Mouse (Mus musculus) lung, embryonic 14.5 days (tissue): ENCODE results near the gene Lrp6. TPM values are rescaled to one million over a fixed set of nuclear protein-coding genes. Genes with fewer than 3 reads are reported as not detected.

Source experiments
- ATAC-seq: fragments of 200-750 bp; cut with Nextera tagmentation; 2 replicates; pipeline ENCODE4 v1.8.0; 2017; ENCODE audit warnings: mild to moderate bottlenecking, moderate TSS enrichment, moderate library complexity; ENCODE audit not compliant: insufficient read depth
- DNase-seq: peaks from one replicate; pipeline ENCODE4 v3.0.0-alpha.2; 2015
- H3K27ac ChIP-seq: fragments of 300-500 bp; sonication (generic); 2 replicates; pipeline ENCODE4 v1.5.1; 2014; ENCODE audit warnings: low read depth, mild to moderate bottlenecking, moderate library complexity
- H3K27me3 ChIP-seq: fragments of 300-500 bp; sonication (generic); 2 replicates; pipeline ENCODE4 v1.6.1; 2014; ENCODE audit warnings: low read length, control low read depth; ENCODE audit not compliant: insufficient read depth
- H3K36me3 ChIP-seq: fragments of 300-500 bp; sonication (generic); 2 replicates; pipeline ENCODE4 v1.6.1; 2014; ENCODE audit warnings: control low read depth; ENCODE audit not compliant: insufficient read depth
- H3K4me1 ChIP-seq: fragments of 300-500 bp; sonication (generic); 2 replicates; pipeline ENCODE4 v1.6.1; 2014; ENCODE audit warnings: antibody characterized with exemption, control low read depth; ENCODE audit not compliant: insufficient read depth
- H3K4me2 ChIP-seq: fragments of 300-500 bp; sonication (generic); 2 replicates; pipeline ENCODE4 v1.6.1; 2014; ENCODE audit warnings: mild to moderate bottlenecking
- H3K4me3 ChIP-seq: fragments of 300-500 bp; sonication (generic); 2 replicates; pipeline ENCODE4 v1.5.1; 2014; ENCODE audit warnings: low read depth, low read length
- H3K9ac ChIP-seq: fragments of 300-500 bp; sonication (generic); 2 replicates; pipeline ENCODE4 v1.6.1; 2014
- H3K9me3 ChIP-seq: fragments of 300-500 bp; sonication (generic); 2 replicates; pipeline ENCODE4 v1.6.1; 2016; ENCODE audit warnings: low read depth, low read length, control low read depth
- CTCF ChIP-seq: IDR thresholded peaks from 2 replicates; pipeline ENCODE4 v1.5.1; 2016; ENCODE audit warnings: antibody characterized with exemption, low read depth
- WGBS: fragments of 180-500 bp; shearing (Covaris S2); extraction: QIAGEN DNeasy Blood & Tissue Kit; methylation state at CpG from one replicate; pipeline ENCODE4 v1.1.7; 2014; 5-methylcytosine and 5-hydroxymethylcytosine counted together
- polyA plus RNA-seq: library from polyadenylated mRNA; unstranded; fragments of >200 nt; fragmentation: Nextera tagmentation; extraction: Ambion mirVana; gene quantifications from 2 replicates; pipeline ENCODE4 v1.2.1, GENCODE M21; 2014

Lrp6 gene
- polyA plus RNA-seq, 1 experiment from 2014 or later, result 35.8 TPM

DNA sequence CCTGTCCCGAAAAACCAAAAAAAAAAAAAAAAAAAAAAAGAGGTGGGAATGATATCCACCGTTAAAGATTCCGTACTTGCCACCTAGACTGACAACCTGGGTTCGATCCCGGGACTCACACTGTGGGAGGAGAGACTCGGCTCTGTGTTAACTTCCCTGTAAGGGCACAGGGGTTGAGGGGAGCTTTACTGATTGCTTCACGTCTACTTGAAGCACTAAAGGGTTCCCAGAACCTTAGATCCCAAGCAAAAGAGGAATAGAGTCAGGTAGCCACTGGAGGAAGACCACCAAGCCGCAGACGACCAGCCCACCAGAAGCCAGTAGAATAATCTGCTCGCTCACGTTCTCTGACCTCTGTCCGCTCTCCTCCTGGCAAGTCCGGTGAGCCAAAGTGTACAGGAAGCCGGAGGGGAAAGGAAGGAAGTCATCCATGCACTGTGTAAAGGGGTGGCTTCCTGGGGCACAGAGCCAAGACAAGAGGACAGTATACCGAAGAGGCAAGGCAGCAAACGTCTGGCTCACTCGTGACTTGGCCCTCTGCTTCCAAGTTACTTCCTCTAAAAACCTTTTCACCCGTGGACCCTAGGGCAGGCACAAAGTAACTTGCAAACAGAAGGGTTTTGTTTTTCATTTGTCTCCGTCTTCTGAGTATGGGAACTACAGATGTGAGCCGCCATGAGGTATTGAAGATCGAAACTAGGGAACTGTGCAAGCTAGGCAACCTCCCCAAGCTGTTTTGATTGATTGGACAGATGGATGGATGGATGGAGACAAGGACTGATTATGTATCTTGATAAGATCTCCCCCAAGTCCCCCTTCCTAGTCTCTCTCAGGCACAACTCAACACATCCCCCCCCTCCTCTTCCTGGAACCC is 28.0 kb upstream of the Lrp6 start:
- H3K4me3 ChIP-seq, result no peak overlapping the region
- no peak overlapping the region for H3K27ac ChIP-seq
- TF ChIP-seq CTCF, result no peak
- no peaks in the 10 kb centered on the region for H3K9me3 ChIP-seq
- H3K4me1 ChIP-seq, result no peaks in the 10 kb centered on the region
- no peak overlapping the region for H3K9ac ChIP-seq
- H3K4me2 ChIP-seq, result peak overlapping the region; percentile 23; the same call in 1 of the 2 replicates
- DNase-seq (peak; percentile 67), ATAC-seq (peak; percentile 75; the same call in 1 of the 2 replicates)
- WGBS, result 50% methylated on average over 20 of the region's 21 CpGs
- H3K36me3 ChIP-seq, result no peaks in the 10 kb centered on the region
- no peaks in the 10 kb centered on the region for H3K27me3 ChIP-seq

DNA sequence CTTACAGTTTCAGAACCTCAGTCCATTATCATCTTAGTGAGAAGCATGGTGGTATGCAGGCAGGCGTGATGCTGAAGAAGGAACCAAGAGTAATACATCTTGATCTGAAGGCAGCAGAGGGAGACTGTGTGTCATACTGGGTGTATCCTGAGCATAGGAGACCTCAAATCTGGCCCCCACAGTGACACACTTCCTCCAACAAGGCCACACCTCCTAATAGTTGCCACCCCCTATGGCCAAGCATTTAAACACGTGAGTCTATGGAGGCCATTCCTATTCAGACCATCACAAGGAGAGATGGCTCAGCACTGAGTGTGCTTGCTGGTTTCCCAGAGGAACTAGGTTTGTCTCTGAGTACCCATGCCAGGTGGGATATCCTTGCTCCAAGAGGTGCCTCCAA is 24.8 kb upstream of the Lrp6 start:
- no peaks in the 10 kb centered on the region for H3K27me3 ChIP-seq
- H3K27ac ChIP-seq, result no peak overlapping the region
- no peak for TF ChIP-seq CTCF
- H3K4me1 ChIP-seq, result no peaks in the 10 kb centered on the region
- no peak overlapping the region for H3K9ac ChIP-seq
- no peaks in the 10 kb centered on the region for H3K36me3 ChIP-seq
- H3K4me3 ChIP-seq, result no peak overlapping the region
- ATAC-seq (0 out of 2 replicates have a peak, but pooled peaks have one; percentile 28), DNase-seq (no peak)
- H3K9me3 ChIP-seq, result no peaks in the 10 kb centered on the region
- 84% methylated on average over 2 of the region's 2 CpGs for WGBS
- H3K4me2 ChIP-seq, result no peak overlapping the region

DNA sequence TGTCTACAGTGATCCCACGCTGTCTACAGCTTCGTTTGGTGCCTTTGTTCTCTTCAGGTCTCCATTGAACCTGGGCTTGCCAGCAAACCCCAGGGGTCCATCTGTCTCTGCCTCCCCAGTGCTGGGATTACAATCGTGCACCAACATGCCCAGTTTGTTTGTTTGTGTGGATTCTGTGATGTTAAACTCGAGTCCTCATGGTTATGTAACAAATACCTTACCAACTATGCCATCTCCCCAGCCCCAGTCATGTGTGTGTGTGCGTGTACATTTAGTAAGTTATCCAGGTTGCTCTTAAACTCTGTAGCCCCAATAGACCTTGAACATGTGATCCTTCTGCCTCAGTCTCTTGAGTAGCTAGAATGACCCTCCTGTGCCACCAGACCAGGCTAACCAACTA is 19.5 kb upstream of the Lrp6 start:
- no peak overlapping the region for H3K9ac ChIP-seq
- H3K9me3 ChIP-seq, result no peaks in the 10 kb centered on the region
- H3K4me1 ChIP-seq, result no peaks in the 10 kb centered on the region
- H3K36me3 ChIP-seq, result no peaks in the 10 kb centered on the region
- no peak overlapping the region for H3K4me2 ChIP-seq
- 78% methylated on average over 5 of the region's 5 CpGs for WGBS
- DNase-seq, result no peak
- no peak for TF ChIP-seq CTCF
- no peaks in the 10 kb centered on the region for H3K27me3 ChIP-seq
- H3K4me3 ChIP-seq, result no peak overlapping the region
- no peak for ATAC-seq
- H3K27ac ChIP-seq, result no peak overlapping the region

DNA sequence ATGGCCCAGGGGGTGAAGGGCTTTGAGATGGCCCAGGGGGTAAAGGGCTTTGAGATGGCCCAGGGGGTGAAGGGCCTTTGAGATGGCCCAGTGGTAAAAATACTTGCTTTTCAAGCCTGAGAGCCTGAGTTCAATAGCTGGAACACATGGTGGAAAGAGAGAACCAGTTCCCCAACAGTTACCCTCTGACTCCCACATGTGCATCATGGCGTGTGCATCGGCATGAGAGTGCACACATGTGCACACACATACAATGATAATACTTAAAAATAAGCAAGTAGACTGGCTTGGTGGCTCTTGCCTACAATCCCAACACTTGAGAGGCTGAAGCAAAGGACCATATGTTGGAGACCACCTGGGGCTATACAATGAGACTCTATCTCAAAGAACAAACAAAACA is 17.9 kb upstream of the Lrp6 start:
- H3K9me3 ChIP-seq, result no peaks in the 10 kb centered on the region
- H3K36me3 ChIP-seq, result no peaks in the 10 kb centered on the region
- H3K4me3 ChIP-seq, result no peak overlapping the region
- no peak overlapping the region for H3K27ac ChIP-seq
- no peaks in the 10 kb centered on the region for H3K27me3 ChIP-seq
- WGBS, result 92% methylated on average over 2 of the region's 2 CpGs
- DNase-seq, result no peak
- H3K4me2 ChIP-seq, result no peak overlapping the region
- H3K9ac ChIP-seq, result no peak overlapping the region
- H3K4me1 ChIP-seq, result no peaks in the 10 kb centered on the region
- TF ChIP-seq CTCF, result no peak
- ATAC-seq, result no peak

DNA sequence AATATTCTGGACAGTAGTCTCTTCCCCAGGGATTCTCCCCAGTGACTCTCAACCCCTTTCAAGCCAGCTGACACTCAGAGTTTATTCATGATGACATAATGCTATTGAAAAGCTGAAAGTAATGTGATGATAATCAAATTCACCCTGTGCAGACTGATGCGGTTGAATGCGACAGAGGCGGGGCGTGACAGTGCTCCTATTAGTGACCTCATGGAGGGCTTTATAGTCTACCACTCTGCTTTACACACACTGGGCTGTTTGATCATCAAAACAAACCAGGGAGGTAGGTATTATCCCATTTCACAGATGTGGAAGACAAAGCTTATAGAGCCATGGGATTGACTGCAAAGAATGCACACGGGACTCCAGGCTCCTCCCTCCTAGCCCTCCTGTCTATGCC is 15.3 kb upstream of the Lrp6 start:
- Histone ChIP-seq H3K9me3 (no peaks in the 10 kb centered on the region), H3K4me2 (no peak overlapping the region), H3K27ac (no peak overlapping the region), H3K9ac (no peak overlapping the region), H3K36me3 (no peaks in the 10 kb centered on the region), H3K27me3 (no peaks in the 10 kb centered on the region), H3K4me1 (no peaks in the 10 kb centered on the region), H3K4me3 (no peak overlapping the region)
- 77% methylated on average over 5 of the region's 5 CpGs for WGBS
- no peak for TF ChIP-seq CTCF
- no peak for DNase-seq
- ATAC-seq, result no peak

DNA sequence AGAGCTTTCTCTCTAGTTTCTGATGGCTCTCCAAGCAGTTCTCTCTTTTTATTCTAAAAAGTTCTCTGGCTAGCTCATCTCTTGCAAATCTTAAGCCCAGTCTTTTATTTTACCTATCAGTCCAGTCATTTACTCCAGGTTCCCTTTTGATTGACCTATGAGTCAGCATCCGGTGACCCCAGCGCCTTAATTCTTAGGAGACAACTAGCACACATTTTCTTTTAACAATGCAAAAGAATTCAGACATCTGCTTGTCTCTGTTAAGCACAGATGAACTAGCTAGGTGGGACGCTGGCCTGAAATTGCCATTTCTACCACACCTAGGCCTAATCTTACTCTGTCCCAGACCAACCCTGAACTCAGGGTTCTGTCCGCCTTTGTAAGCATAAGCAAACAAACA is 12.7 kb upstream of the Lrp6 start:
- Histone ChIP-seq H3K9ac (no peak overlapping the region), H3K27me3 (no peaks in the 10 kb centered on the region), H3K4me1 (0 out of 2 replicates have a peak, but pooled peaks cover 4% of the 10 kb centered on the region), H3K4me3 (no peak overlapping the region), H3K9me3 (no peaks in the 10 kb centered on the region), H3K36me3 (no peaks in the 10 kb centered on the region), H3K27ac (no peak overlapping the region), H3K4me2 (no peak overlapping the region)
- no peak for TF ChIP-seq CTCF
- ATAC-seq (no peak), DNase-seq (no peak)
- 83% methylated on average over 4 of the region's 4 CpGs for WGBS

DNA sequence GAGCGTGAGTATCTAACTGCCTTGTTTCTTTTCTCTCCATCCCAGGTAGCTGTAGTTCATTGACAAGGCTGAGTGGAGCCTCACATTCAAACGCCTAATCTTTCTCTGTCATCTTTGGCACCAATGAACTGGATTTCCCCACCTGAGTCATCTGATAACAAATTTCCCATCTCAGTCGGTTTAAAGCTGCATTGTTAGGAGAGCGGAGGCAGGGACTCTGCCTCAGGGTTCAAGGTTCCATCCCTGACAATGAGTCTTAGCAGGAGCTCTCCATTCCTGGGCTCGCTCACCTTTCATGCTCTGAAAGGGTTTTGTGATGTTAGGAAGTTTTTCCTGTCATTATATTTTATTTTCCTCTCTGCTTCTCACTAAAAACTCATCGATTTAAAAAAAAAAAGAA is 11.3 kb upstream of the Lrp6 start:
- no peak for ATAC-seq
- Histone ChIP-seq H3K27me3 (no peaks in the 10 kb centered on the region), H3K36me3 (no peaks in the 10 kb centered on the region)

More for the DNA sequence above, 11.3 kb upstream of the Lrp6 start:
- H3K4me3 ChIP-seq, result no peak overlapping the region
- whole genome bisulfite sequencing, result 56% methylated on average over 6 of the region's 6 CpGs
- H3K4me2 ChIP-seq, result no peak overlapping the region
- TF ChIP-seq CTCF, result no peak
- H3K27ac ChIP-seq, result no peak overlapping the region
- H3K9me3 ChIP-seq, result no peaks in the 10 kb centered on the region
- no peak overlapping the region for H3K9ac ChIP-seq
- H3K4me1 ChIP-seq, result 0 out of 2 replicates have a peak, but pooled peaks cover 4% of the 10 kb centered on the region
- no peak for DNase-seq
